Mouse (Mus musculus) lung, postnatal 25 days (tissue): Measurements from ENCODE around the gene Fndc7.
A peak's percentile ranks its signal among the peaks of the same experiment; 100 is the strongest.
"Not testable (repeated sequence)": the region's sequence is repeated elsewhere in the genome, so short reads cannot be mapped to it uniquely, and the experiment has no call there.

Source experiments
- DNase-seq: peaks from one replicate; pipeline ENCODE4 v3.0.0; 2022; ENCODE audit warnings: low spot score

The Fndc7 gene

DNA sequence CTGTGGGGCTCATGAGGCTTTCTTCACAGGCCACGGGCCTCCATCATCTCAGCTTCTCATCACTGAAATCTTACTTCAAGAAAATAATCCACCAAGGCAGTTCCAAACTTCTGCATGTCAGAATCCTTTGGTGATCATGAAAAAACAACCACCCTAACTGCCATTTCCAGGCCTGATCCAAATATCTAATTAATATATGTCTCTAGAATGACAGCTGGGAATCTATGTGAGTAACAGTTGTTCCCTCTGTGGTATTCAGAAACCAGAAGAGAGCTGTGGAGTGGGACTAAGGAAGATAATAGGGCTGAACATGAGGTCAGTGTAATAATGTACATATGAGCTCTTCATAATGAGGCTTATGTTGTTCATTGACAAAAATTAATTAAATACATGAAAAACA, 36.5 kb downstream of the Fndc7 start:
- DNase-seq = no peak

DNA sequence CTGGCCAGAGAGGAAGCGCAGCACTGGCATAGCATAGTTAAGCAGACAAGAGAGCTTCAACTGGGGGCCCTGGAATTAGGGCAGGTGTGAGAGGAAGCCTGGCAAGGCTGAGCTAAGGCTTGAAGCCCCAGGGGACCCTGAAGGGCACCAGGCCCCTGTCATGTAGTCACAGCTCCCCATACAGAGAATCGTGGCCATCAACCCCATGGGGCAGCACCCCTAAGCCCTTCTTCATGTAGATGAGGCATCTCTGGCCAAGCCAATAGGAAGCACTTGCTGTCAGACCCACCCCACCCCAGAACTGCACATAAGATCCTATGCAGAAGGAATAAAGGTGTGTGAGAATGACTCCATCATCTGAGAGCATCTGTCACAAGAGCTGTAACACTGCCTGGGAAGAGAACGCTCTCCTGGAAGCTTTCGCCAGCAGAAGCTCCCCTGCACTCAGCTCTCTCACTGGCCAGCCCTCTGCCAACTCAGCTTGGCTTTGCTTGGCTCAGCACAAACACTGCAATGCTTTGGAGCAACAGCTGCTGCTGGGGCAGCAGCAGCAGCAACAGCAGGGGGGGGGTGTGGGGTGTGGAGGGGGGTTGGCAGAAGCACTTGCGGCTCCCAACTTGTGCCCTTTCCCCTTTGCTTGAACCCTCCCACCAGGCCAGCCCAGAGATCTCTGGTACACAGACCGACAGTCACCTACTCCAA, 37.7 kb downstream of the Fndc7 start:
- no peak for DNase-seq

DNA sequence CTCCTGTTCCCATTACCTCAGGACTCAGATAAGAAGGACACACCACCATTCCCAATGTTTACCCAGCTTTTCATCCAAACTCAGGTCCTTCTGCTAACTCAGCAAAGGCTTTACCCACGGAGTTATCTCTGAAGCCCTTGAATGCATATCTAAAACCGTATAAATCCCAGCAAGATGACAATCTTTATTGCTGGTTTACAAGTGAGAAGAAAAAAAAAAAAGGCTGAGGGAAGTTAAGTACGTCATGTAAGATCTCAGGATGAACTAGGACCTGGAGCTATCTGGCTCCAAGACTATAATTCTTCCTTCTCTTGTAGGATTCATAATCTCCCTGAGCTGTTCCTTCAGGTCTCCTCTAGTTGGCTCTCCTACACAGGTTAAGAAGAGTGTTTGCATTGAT, 38.3 kb downstream of the Fndc7 start:
- no peak for DNase-seq

DNA sequence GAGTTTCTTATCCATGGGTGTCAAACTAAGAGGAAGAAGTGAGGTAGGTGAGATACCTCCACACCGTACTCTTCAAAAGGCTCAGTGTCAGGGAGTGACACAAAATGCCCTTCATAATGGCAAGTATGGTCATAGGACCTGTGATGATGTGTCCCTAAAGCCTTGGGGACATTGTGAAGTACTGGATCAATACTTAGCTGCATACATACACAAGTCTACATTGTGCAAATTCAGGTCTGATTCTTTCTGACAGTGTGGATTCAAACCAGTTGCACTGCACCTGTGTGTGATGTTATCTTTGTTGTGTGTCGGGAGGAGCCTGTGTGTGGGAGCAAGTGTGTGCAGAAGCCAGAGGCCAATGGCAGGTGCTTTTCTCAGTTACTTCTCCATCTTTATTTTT, 38.7 kb downstream of the Fndc7 start:
- no peak for DNase-seq

- DNase-seq = no peak
These were observed 39.3 kb downstream of the Fndc7 start for GRCm38 (mm10) chr3:108850506-108850905.

DNA sequence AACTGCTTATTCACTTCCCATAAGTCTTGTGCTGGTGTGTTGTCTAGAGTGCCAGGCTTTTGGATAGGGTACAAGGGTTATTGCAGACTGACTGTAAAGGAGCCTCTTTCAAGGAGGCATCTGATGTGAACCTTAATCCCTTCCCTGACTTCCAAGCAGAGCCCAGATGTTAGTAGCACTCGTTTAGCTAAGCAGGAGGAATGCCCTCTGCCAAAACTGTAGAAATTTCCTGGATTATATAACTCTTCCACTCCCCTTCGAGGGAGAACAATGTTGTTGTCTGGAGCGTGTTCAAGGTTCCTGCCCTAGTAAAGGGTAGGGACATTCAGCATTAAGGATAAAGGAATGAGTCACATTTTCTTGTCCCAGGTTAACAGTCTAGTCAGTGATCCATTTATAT, 43.2 kb downstream of the Fndc7 start:
- no peak for DNase-seq

DNA sequence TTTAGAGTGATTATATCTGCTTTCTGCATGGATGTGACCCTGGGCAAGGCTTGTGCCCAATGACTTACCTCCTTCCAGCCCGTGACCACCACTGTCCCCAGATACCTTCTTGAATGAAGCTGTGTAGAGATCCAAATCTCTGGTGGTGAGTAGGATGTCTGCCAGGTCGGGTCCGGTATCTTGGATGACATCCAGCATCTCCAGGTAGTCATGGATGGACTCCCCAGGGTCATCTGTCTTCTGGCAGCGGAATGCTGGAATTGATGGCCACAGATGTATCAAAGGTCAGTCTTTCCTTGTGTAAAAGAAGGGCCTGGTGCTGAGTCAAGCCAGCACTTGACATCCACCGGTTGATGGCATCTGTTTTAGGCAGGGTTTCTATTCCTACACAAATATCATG, 45.3 kb downstream of the Fndc7 start:
- DNase-seq = no peak

DNA sequence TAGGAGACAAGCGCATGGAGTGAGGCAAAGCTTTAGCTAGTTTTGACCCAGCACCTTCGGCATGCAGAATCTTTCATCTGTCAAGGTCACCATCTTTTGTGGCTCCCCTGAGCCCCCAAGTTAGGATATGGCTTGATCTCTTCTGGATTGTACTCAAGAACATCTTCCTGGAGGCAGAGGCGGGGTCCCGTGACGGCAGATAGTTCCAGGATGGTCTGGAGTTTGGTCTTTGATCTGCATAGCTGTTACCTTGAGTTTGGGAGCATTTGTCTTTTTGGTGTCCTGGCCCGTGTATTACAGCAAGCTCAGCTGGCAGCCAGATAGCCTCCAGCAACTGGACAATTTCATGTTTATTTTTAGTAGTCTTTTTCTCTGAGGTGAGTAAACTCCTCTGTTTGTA, 45.8 kb downstream of the Fndc7 start:
- no peak for DNase-seq

GRCm38 (mm10) chr3:108840716-108841054, 49.1 kb downstream of the Fndc7 start:
- DNase-seq = no peak

- peak; percentile 98 for DNase-seq
These were observed 49.6 kb downstream of the Fndc7 start, which contains the start of gene Stxbp3 for GRCm38 (mm10) chr3:108840000-108840715. Gene Stxbp3, minus strand, starts transcription at chr3:108840526.

GRCm38 (mm10) chr3:108839647-108839999, 50.2 kb downstream of the Fndc7 start:
- no peak for DNase-seq

DNA sequence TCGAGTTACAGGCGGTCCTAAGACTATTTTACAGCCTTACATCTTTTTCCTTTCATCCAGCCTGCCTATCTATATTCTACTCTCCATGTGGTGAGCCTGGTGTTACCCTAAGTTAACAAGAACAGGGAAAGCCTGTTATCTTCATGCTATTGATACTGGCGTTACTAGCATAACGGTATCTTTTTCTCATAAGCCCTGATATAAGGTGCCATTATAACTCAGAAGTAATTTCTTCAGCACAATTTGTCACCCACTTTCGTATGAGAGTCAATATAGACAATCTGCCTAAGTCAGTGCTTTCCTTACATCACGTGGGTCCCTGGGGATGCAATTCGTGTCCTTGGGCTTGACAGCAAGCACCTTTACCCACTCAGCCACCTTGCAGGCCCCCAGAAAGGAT, 50.8 kb downstream of the Fndc7 start:
- DNase-seq = no peak

- DNase-seq = no peak
These were observed 52.9 kb downstream of the Fndc7 start for GRCm38 (mm10) chr3:108836931-108837330.

DNA sequence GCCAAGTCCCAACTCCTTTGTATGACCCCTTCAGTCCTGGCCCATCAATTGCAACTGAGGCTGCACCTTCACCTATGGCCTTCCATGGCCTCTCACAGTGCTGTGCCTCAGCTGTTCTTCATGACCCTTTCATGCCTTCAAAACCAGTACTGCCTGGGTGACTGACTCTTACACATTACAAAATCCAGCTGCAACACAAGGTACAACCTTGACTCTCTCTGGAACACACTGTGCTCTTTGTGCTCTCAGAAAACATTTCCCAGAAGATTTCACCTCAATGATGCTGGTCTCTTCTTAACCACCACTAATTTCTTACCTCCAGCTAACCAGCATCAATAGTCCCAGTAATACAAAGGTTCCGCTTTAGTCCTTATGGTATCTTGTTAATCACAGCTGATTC, 56.1 kb downstream of the Fndc7 start:
- not testable (repeated sequence) for DNase-seq

GRCm38 (mm10) chr3:108831750-108832149, 58.1 kb downstream of the Fndc7 start:
- DNase-seq = no peak

GRCm38 (mm10) chr3:108830493-108830892, 59.3 kb downstream of the Fndc7 start:
- DNase-seq = peak; percentile 70

GRCm38 (mm10) chr3:108815631-108816030, 74.2 kb downstream of the Fndc7 start:
- no peak for DNase-seq

DNA sequence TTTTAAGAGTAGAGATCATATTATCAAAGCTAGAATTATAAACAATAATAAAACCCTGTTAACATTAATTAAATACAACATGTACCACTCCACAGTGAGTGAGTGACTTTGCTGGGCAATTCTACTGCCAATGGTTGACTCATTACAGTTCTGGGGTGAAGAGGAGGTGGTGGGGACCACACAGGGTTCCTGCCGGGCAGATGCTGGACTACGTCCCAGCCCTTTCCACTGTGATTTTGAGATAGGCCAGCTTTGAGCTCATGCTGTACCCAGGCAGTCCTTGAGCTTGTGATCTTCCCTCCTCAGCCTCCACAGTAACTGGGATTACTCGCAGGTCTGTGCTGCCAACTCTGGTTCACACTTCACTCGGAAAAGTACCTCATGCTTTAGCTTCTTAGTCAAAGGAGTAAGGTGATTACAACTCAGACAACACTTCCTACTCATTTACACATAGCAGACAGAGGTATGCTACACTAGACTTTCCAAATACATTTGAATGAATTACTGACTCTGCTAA, 79.0 kb downstream of the Fndc7 start:
- no peak for DNase-seq

DNA sequence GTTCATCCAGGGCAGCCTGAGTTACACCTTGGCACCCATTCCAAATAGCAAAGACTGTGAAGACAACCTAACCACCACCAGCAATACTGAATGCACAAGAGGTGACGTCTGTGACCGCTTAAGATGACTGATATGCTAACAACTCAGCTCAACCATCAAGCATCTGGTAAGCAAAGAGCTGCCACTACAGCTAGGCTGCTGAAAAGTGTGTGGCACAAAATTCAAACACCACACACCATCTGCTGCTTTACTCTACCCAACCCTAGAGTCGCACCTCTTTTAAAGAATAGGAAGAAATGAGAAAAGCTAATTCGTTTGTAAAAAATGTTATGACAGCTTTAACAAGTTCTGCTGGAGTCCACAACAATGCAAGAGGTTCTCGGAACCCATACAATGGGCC, 84.2 kb downstream of the Fndc7 start:
- no peak for DNase-seq
